Mouse (Mus musculus) retina, postnatal 7 days (tissue): Measurements from ENCODE around the gene Gm5726.
"Not testable (repeated sequence)": the region's sequence is repeated elsewhere in the genome, so short reads cannot be mapped to it uniquely, and the experiment has no call there.

ENCODE experiments used
- DNase-seq: peaks from one replicate; pipeline ENCODE4 v3.0.0-alpha.2; 2012; ENCODE audit warnings: low read depth, low spot score

Gm5726 gene

DNA sequence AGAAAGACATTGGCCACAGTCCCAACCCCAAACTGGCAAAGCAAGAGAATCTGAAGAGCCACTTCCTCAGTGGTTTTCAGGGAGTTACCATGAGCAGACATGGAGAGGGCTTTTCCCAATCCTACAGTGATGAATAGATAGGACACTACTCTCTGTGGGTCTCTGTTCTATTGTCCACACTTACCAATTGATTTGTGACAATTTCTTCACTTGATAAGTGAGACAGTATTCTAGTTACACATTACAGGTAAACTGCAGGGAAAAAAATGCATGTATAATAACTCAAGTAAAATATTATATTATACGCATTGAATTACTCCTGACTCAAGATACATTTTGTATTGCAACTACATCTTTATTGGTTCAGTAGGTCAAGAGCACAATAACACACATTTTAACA lies at the start of gene Gm5726:
TSS of gene Gm5726 (minus strand) at position 101 of the 400 bp plus-strand sequence.
- not testable (repeated sequence) for DNase-seq

DNA sequence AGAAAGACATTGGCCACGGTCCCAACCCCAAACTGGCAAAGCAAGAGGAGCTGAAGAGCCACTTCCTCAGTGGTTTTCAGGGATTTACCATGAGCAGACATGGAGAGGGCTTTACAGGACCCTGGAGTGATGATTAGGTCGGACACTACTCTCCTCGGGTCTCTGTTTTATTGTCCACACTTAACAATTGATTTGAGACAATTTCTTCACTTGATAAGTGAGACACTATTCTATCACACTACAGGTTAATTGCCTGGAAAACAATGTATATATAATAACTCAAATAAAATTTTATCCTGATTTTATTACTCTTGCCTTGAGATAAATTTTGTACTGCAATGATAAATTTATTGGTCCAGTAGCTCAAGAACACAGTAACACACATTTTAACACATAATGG lies 30.6 kb upstream of the Gm5726 start, which contains the start of gene Gm4141:
TSS of gene Gm4141 (minus strand) at position 101 of the 400 bp plus-strand sequence.
- not testable (repeated sequence) for DNase-seq

DNA sequence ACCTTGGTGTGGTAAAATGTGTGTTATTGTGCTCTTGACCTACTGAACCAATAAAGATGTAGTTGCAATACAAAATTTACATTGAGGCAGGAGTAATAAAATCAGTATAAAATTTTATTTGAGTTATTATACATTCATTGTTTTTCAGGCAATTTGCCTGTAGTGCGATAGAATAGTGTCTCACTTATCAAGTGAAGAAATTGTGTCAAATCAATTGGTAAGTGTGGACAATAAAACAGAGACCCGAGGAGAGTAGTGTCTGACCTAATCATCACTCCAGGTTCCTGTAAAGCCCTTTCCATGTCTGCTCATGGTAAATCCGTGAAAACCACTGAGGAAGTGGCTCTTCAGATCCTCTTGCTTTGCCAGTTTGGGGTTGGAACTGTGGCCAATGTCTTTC lies 12.0 kb downstream of the Gm5726 start, which contains the start of gene Vmn1r104:
TSS of gene Vmn1r104 (plus strand) at position 301 of the 400 bp plus-strand sequence.
- DNase-seq, result not testable (repeated sequence)

DNA sequence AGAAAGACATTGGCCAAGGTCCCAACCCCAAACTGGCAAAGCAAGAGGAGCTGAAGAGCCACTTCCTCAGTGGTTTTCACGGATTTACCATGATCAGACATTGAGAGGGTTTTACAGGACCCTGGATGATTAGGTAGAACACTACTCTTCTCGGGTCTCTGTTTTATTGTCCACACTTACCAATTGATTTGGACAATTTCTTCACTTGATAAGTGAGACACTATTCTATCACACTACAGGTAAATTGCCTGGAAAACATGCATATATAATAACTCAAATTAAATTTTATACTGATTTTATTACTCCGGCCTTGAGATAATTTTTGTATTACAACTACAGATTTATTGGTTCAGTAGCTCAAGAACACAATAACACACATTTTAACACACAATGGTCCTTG lies 35.1 kb downstream of the Gm5726 start, which contains the start of gene Vmn1r103:
TSS of gene Vmn1r103 (minus strand) at position 101 of the 400 bp plus-strand sequence.
- DNase-seq, result not testable (repeated sequence)
